Mouse (Mus musculus): Measurements from ENCODE around the gene Mogat2. TPM values are rescaled to one million over a fixed set of nuclear protein-coding genes. Genes with fewer than 3 reads are reported as not detected.

The Mogat2 gene
- polyA plus RNA-seq, 1 experiment from 2014 or later = 48.6 TPM

DNA sequence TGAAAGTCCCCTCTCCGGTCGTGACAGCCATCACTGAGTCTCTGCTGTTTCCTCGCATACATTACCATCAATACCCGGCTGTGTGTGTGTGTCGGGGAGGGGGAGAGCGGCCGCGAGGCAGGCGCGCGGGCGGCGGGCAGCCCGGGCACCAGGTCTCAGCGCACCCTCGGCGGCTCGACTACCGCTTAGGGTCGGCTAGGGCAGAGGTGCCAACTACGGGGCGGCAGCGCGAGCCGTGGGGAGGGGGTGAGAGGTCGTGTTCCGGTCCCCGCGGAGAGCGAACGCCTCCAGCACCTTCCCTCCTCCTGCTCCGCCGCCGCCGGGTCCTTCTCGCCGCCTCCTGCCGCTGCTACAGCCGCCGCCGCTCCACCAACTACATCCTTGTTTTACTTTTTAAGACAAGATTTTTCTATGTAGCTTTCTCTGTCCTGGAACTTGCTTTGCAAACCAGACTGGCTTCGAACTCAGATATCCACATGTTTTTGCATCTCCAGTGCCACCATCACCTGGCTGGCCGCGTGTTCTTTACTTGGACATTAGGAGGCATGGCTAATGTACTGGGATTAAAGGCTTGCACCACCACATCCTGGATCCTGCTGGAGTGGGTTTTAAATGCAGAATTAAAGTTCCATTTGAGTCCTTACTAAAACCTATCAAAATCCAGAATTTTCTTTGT is 10.6 kb upstream of the Mogat2 start:
- WGBS = 1% methylated on average over 39 of the region's 44 CpGs
- ATAC-seq (replicated peaks; ENCODE audit: low FRiP score, low TSS enrichment, low read depth) (peak; percentile 32; the same call in 1 of the 2 replicates), DNase-seq (ENCODE audit: low spot score) (peak; percentile 75)
- Histone ChIP-seq H3K27ac (ENCODE audit: low read depth) (no peak overlapping the region), H3K9ac (ENCODE audit: low read length) (peak overlapping the region; percentile 29; the same call in 1 of the 2 replicates), H3K36me3 (ENCODE audit: control insufficient read depth, insufficient read depth, low read length) (no peaks in the 10 kb centered on the region), H3K4me2 (ENCODE audit: low read length) (peak overlapping the region; percentile 69), H3K4me1 (replicated peaks; ENCODE audit: control insufficient read depth, insufficient read depth, low read length) (no peaks in the 10 kb centered on the region), H3K4me3 (ENCODE audit: low read depth, low read length) (peak overlapping the region; percentile 36), H3K27me3 (replicated peaks; ENCODE audit: control insufficient read depth, insufficient read depth, low read length) (peaks cover 16% of the 10 kb centered on the region), H3K9me3 (ENCODE audit: control insufficient read depth, low read length) (no peaks in the 10 kb centered on the region)

DNA sequence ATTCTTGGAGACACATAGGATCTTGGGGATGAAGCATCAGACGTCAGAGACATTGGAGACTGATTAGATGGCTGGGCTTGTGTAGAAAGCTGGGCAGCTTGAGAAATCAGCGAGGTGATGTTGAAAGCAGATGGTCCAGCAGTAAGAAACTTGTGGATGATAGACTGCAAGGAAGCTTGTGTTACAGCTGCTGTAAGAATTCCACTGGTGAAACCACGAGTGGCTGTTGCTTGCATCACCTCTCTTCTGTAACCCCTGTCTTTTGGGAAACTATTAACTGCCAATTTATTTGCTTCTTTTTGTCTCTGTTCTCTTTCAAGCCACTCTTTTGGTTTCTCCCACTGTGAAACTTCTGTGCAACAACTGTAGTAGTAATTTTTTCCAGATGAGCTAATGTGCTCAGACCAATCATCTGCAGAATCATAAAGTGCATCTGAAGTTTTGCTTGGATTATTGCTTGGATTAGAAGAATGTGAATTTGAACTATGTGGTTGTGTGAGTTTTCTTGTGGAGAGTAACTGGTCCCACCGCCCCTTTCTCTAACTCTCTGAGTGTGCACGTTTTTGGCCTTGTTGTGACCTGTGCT is 9.8 kb upstream of the Mogat2 start:
- H3K4me1 ChIP-seq (replicated peaks; ENCODE audit: control insufficient read depth, insufficient read depth, low read length) = no peaks in the 10 kb centered on the region
- H3K4me2 ChIP-seq (ENCODE audit: low read length) = no peak overlapping the region
- peaks cover 16% of the 10 kb centered on the region for H3K27me3 ChIP-seq (replicated peaks; ENCODE audit: control insufficient read depth, insufficient read depth, low read length)
- ATAC-seq (replicated peaks; ENCODE audit: low FRiP score, low TSS enrichment, low read depth) (no peak), DNase-seq (ENCODE audit: low spot score) (no peak)
- no peaks in the 10 kb centered on the region for H3K36me3 ChIP-seq (ENCODE audit: control insufficient read depth, insufficient read depth, low read length)
- WGBS = 37% methylated on average over 5 of the region's 5 CpGs
- no peak overlapping the region for H3K9ac ChIP-seq (ENCODE audit: low read length)
- no peak overlapping the region for H3K4me3 ChIP-seq (ENCODE audit: low read depth, low read length)
- H3K27ac ChIP-seq (ENCODE audit: low read depth) = no peak overlapping the region
- H3K9me3 ChIP-seq (ENCODE audit: control insufficient read depth, low read length) = no peaks in the 10 kb centered on the region

- Histone ChIP-seq H3K9me3 (ENCODE audit: control insufficient read depth, low read length) (no peaks in the 10 kb centered on the region), H3K4me3 (ENCODE audit: low read depth, low read length) (no peak overlapping the region), H3K9ac (ENCODE audit: low read length) (no peak overlapping the region), H3K36me3 (ENCODE audit: control insufficient read depth, insufficient read depth, low read length) (no peaks in the 10 kb centered on the region), H3K4me1 (replicated peaks; ENCODE audit: control insufficient read depth, insufficient read depth, low read length) (peaks cover 5% of the 10 kb centered on the region; the same call in 1 of the 2 replicates), H3K4me2 (ENCODE audit: low read length) (no peak overlapping the region), H3K27me3 (replicated peaks; ENCODE audit: control insufficient read depth, insufficient read depth, low read length) (0 out of 2 replicates have a peak, but pooled peaks cover under 1% of the 10 kb centered on the region), H3K27ac (ENCODE audit: low read depth) (no peak overlapping the region)
- no peak for DNase-seq (ENCODE audit: low spot score)
- WGBS = 91% methylated on average over 11 of the region's 11 CpGs
- ATAC-seq (replicated peaks; ENCODE audit: low FRiP score, low TSS enrichment, low read depth) = no peak
These were observed 3.7 kb upstream of the Mogat2 start for GRCm38 (mm10) chr7:99242097-99242496.

DNA sequence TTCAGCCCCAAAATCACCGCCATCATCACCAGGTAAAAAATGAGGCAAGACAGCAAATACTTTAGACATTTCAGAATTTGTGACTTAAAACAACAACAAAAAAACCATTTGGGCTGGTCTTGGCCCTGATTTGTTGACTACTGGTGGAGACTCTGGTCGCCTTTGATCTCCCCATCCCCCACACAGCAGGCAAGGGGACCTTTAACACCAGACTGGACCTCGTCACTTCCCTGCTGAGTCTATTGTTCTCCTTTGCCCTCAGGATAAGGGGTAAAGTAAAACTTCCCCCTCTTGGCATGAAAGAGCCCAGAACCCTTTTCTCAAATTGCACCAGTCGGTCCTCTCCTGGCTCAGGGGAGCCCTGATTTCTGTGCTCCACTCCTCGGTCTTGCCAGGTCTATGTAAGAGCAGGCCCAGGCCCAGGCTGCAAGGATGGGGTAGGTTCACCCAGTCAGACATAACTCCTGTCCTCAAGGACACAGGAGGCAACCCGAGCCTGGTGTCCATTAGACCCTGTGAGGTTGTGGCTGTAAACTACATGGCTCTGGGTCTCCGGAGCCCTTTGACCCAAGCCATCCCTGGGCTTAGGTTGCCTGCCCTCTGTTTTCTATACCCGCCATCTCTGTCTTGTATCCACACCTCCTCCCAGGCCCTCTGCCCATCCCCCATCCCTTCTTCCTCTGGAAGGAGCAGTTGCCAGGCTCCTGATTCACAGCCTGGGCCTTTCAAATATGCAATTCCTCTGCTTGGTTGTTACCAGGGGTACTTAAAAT is 1.3 kb downstream of the Mogat2 start:
- H3K27me3 ChIP-seq (replicated peaks; ENCODE audit: control insufficient read depth, insufficient read depth, low read length) = no peaks in the 10 kb centered on the region
- no peak overlapping the region for H3K4me3 ChIP-seq (ENCODE audit: low read depth, low read length)
- no peak for DNase-seq (ENCODE audit: low spot score)
- H3K9ac ChIP-seq (ENCODE audit: low read length) = no peak overlapping the region
- ATAC-seq (replicated peaks; ENCODE audit: low FRiP score, low TSS enrichment, low read depth) = no peak
- peak overlapping the region; percentile 18; the same call in 1 of the 2 replicates for H3K4me2 ChIP-seq (ENCODE audit: low read length)
- peaks cover 6% of the 10 kb centered on the region; the same call in 1 of the 2 replicates for H3K4me1 ChIP-seq (replicated peaks; ENCODE audit: control insufficient read depth, insufficient read depth, low read length)
- WGBS = 42% methylated on average over 8 of the region's 8 CpGs
- H3K36me3 ChIP-seq (ENCODE audit: control insufficient read depth, insufficient read depth, low read length) = no peaks in the 10 kb centered on the region
- H3K9me3 ChIP-seq (ENCODE audit: control insufficient read depth, low read length) = no peaks in the 10 kb centered on the region
- H3K27ac ChIP-seq (ENCODE audit: low read depth) = no peak overlapping the region

- ATAC-seq (replicated peaks; ENCODE audit: low FRiP score, low TSS enrichment, low read depth) (no peak), DNase-seq (ENCODE audit: low spot score) (no peak)
- Histone ChIP-seq H3K9me3 (ENCODE audit: control insufficient read depth, low read length) (no peaks in the 10 kb centered on the region), H3K27ac (ENCODE audit: low read depth) (no peak overlapping the region), H3K4me3 (ENCODE audit: low read depth, low read length) (no peak overlapping the region), H3K4me1 (replicated peaks; ENCODE audit: control insufficient read depth, insufficient read depth, low read length) (peaks cover 6% of the 10 kb centered on the region; the same call in 1 of the 2 replicates), H3K36me3 (ENCODE audit: control insufficient read depth, insufficient read depth, low read length) (no peaks in the 10 kb centered on the region), H3K27me3 (replicated peaks; ENCODE audit: control insufficient read depth, insufficient read depth, low read length) (no peaks in the 10 kb centered on the region), H3K4me2 (ENCODE audit: low read length) (no peak overlapping the region), H3K9ac (ENCODE audit: low read length) (no peak overlapping the region)
- WGBS = 68% methylated on average over 2 of the region's 2 CpGs
These were observed 2.8 kb downstream of the Mogat2 start for GRCm38 (mm10) chr7:99235657-99236056.

- no peak overlapping the region for H3K4me3 ChIP-seq (ENCODE audit: low read depth, low read length)
- H3K9me3 ChIP-seq (ENCODE audit: control insufficient read depth, low read length) = no peaks in the 10 kb centered on the region
- no peaks in the 10 kb centered on the region for H3K36me3 ChIP-seq (ENCODE audit: control insufficient read depth, insufficient read depth, low read length)
- H3K4me2 ChIP-seq (ENCODE audit: low read length) = no peak overlapping the region
- H3K27ac ChIP-seq (ENCODE audit: low read depth) = no peak overlapping the region
- ATAC-seq (replicated peaks; ENCODE audit: low FRiP score, low TSS enrichment, low read depth) (no peak), DNase-seq (ENCODE audit: low spot score) (no peak)
- WGBS = 60% methylated on average over 2 of the region's 2 CpGs
- H3K4me1 ChIP-seq (replicated peaks; ENCODE audit: control insufficient read depth, insufficient read depth, low read length) = peaks cover 6% of the 10 kb centered on the region; the same call in 1 of the 2 replicates
- H3K27me3 ChIP-seq (replicated peaks; ENCODE audit: control insufficient read depth, insufficient read depth, low read length) = no peaks in the 10 kb centered on the region
- no peak overlapping the region for H3K9ac ChIP-seq (ENCODE audit: low read length)
These were observed 3.5 kb downstream of the Mogat2 start for GRCm38 (mm10) chr7:99234916-99235315.

- Histone ChIP-seq H3K27ac (ENCODE audit: low read depth) (no peak overlapping the region), H3K4me3 (ENCODE audit: low read depth, low read length) (no peak overlapping the region), H3K4me1 (replicated peaks; ENCODE audit: control insufficient read depth, insufficient read depth, low read length) (0 out of 2 replicates have a peak, but pooled peaks cover 3% of the 10 kb centered on the region), H3K9ac (ENCODE audit: low read length) (no peak overlapping the region), H3K36me3 (ENCODE audit: control insufficient read depth, insufficient read depth, low read length) (no peaks in the 10 kb centered on the region), H3K9me3 (ENCODE audit: control insufficient read depth, low read length) (no peaks in the 10 kb centered on the region), H3K4me2 (ENCODE audit: low read length) (no peak overlapping the region), H3K27me3 (replicated peaks; ENCODE audit: control insufficient read depth, insufficient read depth, low read length) (no peaks in the 10 kb centered on the region)
- DNase-seq (ENCODE audit: low spot score) = no peak
- ATAC-seq (replicated peaks; ENCODE audit: low FRiP score, low TSS enrichment, low read depth) = no peak
- 80% methylated on average over 6 of the region's 6 CpGs for WGBS
These were observed 5.8 kb downstream of the Mogat2 start for GRCm38 (mm10) chr7:99232571-99232970.

GRCm38 (mm10) chr7:99230061-99230747 is 8.2 kb downstream of the Mogat2 start:
- H3K27ac ChIP-seq (ENCODE audit: low read depth) = no peak overlapping the region
- 67% methylated on average over 7 of the region's 7 CpGs for WGBS

More at GRCm38 (mm10) chr7:99230061-99230747, 8.2 kb downstream of the Mogat2 start:
- Histone ChIP-seq H3K27me3 (replicated peaks; ENCODE audit: control insufficient read depth, insufficient read depth, low read length) (no peaks in the 10 kb centered on the region), H3K9me3 (ENCODE audit: control insufficient read depth, low read length) (no peaks in the 10 kb centered on the region), H3K9ac (ENCODE audit: low read length) (no peak overlapping the region), H3K36me3 (ENCODE audit: control insufficient read depth, insufficient read depth, low read length) (no peaks in the 10 kb centered on the region), H3K4me3 (ENCODE audit: low read depth, low read length) (no peak overlapping the region), H3K4me1 (replicated peaks; ENCODE audit: control insufficient read depth, insufficient read depth, low read length) (no peaks in the 10 kb centered on the region), H3K4me2 (ENCODE audit: low read length) (no peak overlapping the region)
- DNase-seq (ENCODE audit: low spot score) (no peak), ATAC-seq (replicated peaks; ENCODE audit: low FRiP score, low TSS enrichment, low read depth) (no peak)
